Mouse (Mus musculus) cerebellum, postnatal 36 days (tissue): ENCODE measurements around the gene Cbl.

Experiments
- DNase-seq, 2 experiments: peaks; one replicate each; pipeline ENCODE4 v3.0.0; 2021 to 2022; ENCODE audit warnings: mixed read lengths in 2 of 2

Cbl gene

GRCm38 (mm10) chr9:44239447-44239846, 5.6 kb upstream of the Cbl start:
- peak; percentile 40 to 54 for DNase-seq

GRCm38 (mm10) chr9:44238501-44239190, 4.8 kb upstream of the Cbl start:
- DNase-seq, result no peak

- no peak for DNase-seq
These were observed 3.3 kb upstream of the Cbl start for GRCm38 (mm10) chr9:44237128-44237527.

- no peak for DNase-seq
These were observed 2.8 kb upstream of the Cbl start for GRCm38 (mm10) chr9:44236601-44237000.

GRCm38 (mm10) chr9:44234479-44235427, 904 bp upstream of the Cbl start:
- peak; percentile 24 to 26 for DNase-seq

- DNase-seq, result peak in 1 of 2 experiments; percentile 29
These were observed 638 bp downstream of the Cbl start for GRCm38 (mm10) chr9:44233021-44233801.

GRCm38 (mm10) chr9:44231609-44232008, 2.2 kb downstream of the Cbl start:
- DNase-seq, result no peak

- DNase-seq, result no peak
These were observed 7.9 kb downstream of the Cbl start for GRCm38 (mm10) chr9:44225993-44226392.

GRCm38 (mm10) chr9:44213538-44213937, 20.3 kb downstream of the Cbl start:
- DNase-seq, result no peak

- DNase-seq, result no peak
These were observed 21.4 kb downstream of the Cbl start for GRCm38 (mm10) chr9:44212406-44212805.

- DNase-seq, result no peak
These were observed 24.4 kb downstream of the Cbl start for GRCm38 (mm10) chr9:44209416-44209815.

- no peak for DNase-seq
These were observed 26.0 kb downstream of the Cbl start for GRCm38 (mm10) chr9:44207840-44208239.

GRCm38 (mm10) chr9:44200458-44200857, 33.4 kb downstream of the Cbl start:
- DNase-seq, result no peak

GRCm38 (mm10) chr9:44199580-44199979, 34.3 kb downstream of the Cbl start:
- DNase-seq, result no peak

- DNase-seq, result peak; percentile 48 to 52
These were observed 34.7 kb downstream of the Cbl start for GRCm38 (mm10) chr9:44199166-44199565.

GRCm38 (mm10) chr9:44196354-44196753, 37.5 kb downstream of the Cbl start:
- DNase-seq, result no peak

- DNase-seq, result no peak
These were observed 39.8 kb downstream of the Cbl start for GRCm38 (mm10) chr9:44194000-44194399.

GRCm38 (mm10) chr9:44192794-44193193, 41.1 kb downstream of the Cbl start:
- DNase-seq, result no peak

GRCm38 (mm10) chr9:44192312-44192711, 41.5 kb downstream of the Cbl start:
- DNase-seq, result no peak

- DNase-seq, result no peak
These were observed 42.7 kb downstream of the Cbl start for GRCm38 (mm10) chr9:44191166-44191565.

GRCm38 (mm10) chr9:44188223-44188622, 45.6 kb downstream of the Cbl start:
- DNase-seq, result no peak

- peak; percentile 25 to 27 for DNase-seq
These were observed 51.6 kb downstream of the Cbl start for GRCm38 (mm10) chr9:44182260-44182659.

- DNase-seq, result no peak
These were observed 52.3 kb downstream of the Cbl start for GRCm38 (mm10) chr9:44181537-44181936.
